Mouse (Mus musculus) liver, embryonic 11.5 days (tissue): ENCODE data around the gene Syne4. TPM values are rescaled to one million over a fixed set of nuclear protein-coding genes. Genes with fewer than 3 reads are reported as not detected.
A peak's percentile ranks its signal among the peaks of the same experiment; 100 is the strongest.

ENCODE experiments used
- ATAC-seq: fragments of 200-750 bp; cut with Nextera tagmentation; replicated peaks from 2 replicates; pipeline ENCODE4 v1.8.0; 2017; ENCODE audit warnings: moderate number of reproducible peaks, mild to moderate bottlenecking, moderate TSS enrichment, moderate library complexity; ENCODE audit not compliant: low FRiP score
- DNase-seq: peaks from one replicate; pipeline ENCODE4 v3.0.0-alpha.2; 2017; ENCODE audit warnings: low spot score
- H3K27ac ChIP-seq: fragments of 300-500 bp; sonication (generic); 2 replicates; pipeline ENCODE4 v1.5.1; 2014; ENCODE audit warnings: mild to moderate bottlenecking, low read depth, low read length, control low read depth
- H3K27me3 ChIP-seq: fragments of 300-500 bp; sonication (generic); replicated peaks from 2 replicates; pipeline ENCODE4 v1.6.1; 2014; ENCODE audit warnings: low read length, mixed read lengths; ENCODE audit not compliant: control insufficient read depth, insufficient read depth
- H3K36me3 ChIP-seq: fragments of 300-500 bp; sonication (generic); 2 replicates; pipeline ENCODE4 v1.6.1; 2014; ENCODE audit warnings: mild to moderate bottlenecking, low read length, moderate library complexity, mixed read lengths; ENCODE audit not compliant: control insufficient read depth, insufficient read depth
- H3K4me1 ChIP-seq: fragments of 300-500 bp; sonication (generic); replicated peaks from 2 replicates; pipeline ENCODE4 v1.6.1; 2014; ENCODE audit warnings: low read length, mixed read lengths; ENCODE audit not compliant: control insufficient read depth, insufficient read depth
- H3K4me2 ChIP-seq: fragments of 300-500 bp; sonication (generic); 2 replicates; pipeline ENCODE4 v1.6.1; 2014; ENCODE audit warnings: mild to moderate bottlenecking, control low read depth, moderate library complexity
- H3K4me3 ChIP-seq: fragments of 300-500 bp; sonication (generic); 2 replicates; pipeline ENCODE4 v1.5.1; 2014; ENCODE audit warnings: low read depth, low read length, control low read depth
- H3K9ac ChIP-seq: fragments of 300-500 bp; sonication (generic); 2 replicates; pipeline ENCODE4 v1.6.1; 2014; ENCODE audit warnings: low read depth, low read length, control low read depth
- H3K9me3 ChIP-seq: fragments of 300-500 bp; sonication (generic); 2 replicates; pipeline ENCODE4 v1.6.1; 2016; ENCODE audit warnings: low read length, inconsistent platforms, mixed read lengths; ENCODE audit not compliant: control insufficient read depth
- WGBS: fragments of 180-500 bp; shearing (Covaris S2); extraction: QIAGEN DNeasy Blood & Tissue Kit; methylation state at CpG from one replicate; pipeline ENCODE4 v1.1.7; 2014; 5-methylcytosine and 5-hydroxymethylcytosine counted together
- polyA plus RNA-seq: library from polyadenylated mRNA; unstranded; fragments of >200 nt; fragmentation: Nextera tagmentation; extraction: Ambion mirVana; gene quantifications from 2 replicates; pipeline ENCODE4 v1.2.1, GENCODE M21; 2014

Gene Syne4
- polyA plus RNA-seq, 1 experiment from 2014 or later: 28.9 TPM

DNA sequence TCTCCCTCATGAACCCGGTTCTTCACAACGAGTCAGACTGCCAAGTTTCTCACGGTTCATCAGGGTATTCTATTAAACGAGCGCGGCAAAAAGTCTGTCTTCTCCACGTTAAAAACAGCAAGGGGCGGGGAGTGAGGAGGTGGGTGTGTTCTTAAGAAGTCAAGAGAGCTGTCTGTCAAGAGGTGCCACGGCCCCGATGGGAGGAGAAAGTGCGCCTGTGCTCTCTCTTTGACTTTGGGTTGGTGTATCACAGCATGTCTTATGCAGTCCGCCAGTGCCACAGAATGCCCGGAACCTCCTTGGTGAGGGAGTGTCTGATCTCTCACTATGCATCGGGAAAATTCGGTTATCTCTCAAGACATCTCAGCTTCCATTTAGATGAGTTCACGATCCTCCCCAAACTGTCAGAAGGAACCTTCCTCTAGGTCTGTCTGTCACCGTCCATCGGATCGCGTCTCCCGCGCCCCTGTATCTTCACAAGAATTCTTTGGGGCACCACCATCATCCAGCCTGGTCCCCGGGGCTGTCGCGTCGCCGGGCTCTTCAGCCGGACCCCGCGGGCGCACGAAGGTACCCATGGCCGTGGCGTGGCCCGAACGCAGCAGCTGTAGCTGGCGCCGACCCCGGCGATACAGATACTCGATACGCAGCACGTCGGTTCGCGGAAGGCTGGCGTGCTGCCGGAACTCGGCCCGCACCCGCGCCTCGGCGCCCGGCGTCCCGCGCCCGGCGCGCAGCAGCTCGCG lies 7.1 kb downstream of the Syne4 start, which contains the start of gene E130208F15Rik:
E130208F15Rik (plus strand) TSS at position 202 of the 746 bp plus-strand sequence.
- WGBS: under 1% methylated on average over 63 of the region's 63 CpGs
- Histone ChIP-seq H3K27me3 (no peaks in the 10 kb centered on the region), H3K36me3 (no peaks in the 10 kb centered on the region), H3K4me3 (peak within 1 kb of the TSS; percentile 91), H3K9ac (peak within 1 kb of the TSS; percentile 87), H3K4me2 (peak within 1 kb of the TSS; percentile 97), H3K27ac (peak within 1 kb of the TSS; percentile 83), H3K9me3 (no peaks in the 10 kb centered on the region), H3K4me1 (peaks cover 17% of the 10 kb centered on the region)
- ATAC-seq (peak; percentile 82), DNase-seq (peak; percentile 78)

DNA sequence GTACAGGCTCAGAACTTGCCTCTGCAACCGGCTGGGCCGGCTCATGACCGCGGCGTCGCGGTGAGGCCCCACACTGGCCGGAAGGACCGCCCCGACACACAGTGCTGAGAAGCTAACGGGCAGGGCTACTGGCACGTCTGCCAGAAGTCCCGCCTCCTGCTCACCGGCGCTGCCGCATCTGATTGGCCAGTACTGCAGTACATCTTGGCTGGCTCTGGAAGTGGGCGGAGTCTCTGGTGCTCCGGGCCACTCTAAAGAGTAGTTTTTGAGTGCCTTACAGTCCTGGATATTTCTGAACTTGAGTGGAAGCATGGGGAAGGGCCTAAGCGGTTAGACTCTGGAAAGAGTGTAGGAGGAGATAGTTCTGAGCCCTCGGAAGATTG lies 7.7 kb downstream of the Syne4 start:
- peak overlapping the region; percentile 91 for H3K4me3 ChIP-seq
- ATAC-seq (peak; percentile 98), DNase-seq (peak; percentile 89)
- no peaks in the 10 kb centered on the region for H3K9me3 ChIP-seq
- peak overlapping the region; percentile 87 for H3K9ac ChIP-seq
- H3K27ac ChIP-seq: peak overlapping the region; percentile 83
- under 1% methylated on average over 20 of the region's 20 CpGs for WGBS
- peak overlapping the region; percentile 97 for H3K4me2 ChIP-seq
- H3K4me1 ChIP-seq: peaks cover 17% of the 10 kb centered on the region
- no peaks in the 10 kb centered on the region for H3K36me3 ChIP-seq
- H3K27me3 ChIP-seq: peaks cover 2% of the 10 kb centered on the region; the same call in 1 of the 2 replicates

DNA sequence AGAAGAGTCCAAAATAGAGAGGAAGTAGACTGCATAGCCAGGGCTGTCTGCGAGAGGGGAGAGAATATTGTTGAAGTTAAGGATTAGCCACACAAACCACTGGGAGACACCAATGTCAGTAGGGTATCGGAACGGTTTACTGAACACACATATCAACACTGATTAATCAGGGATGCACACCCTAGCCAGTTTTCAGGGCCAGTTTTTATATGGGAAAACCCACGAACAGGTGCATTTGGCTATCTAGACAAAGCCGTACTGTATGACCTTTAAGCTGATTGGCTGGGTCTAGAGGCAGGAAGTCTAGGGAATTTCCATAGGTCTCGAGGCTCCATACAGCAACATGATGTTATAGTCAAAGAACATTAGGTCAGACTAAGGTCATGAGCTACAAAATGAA lies 8.3 kb downstream of the Syne4 start:
- peak overlapping the region; percentile 87 for H3K9ac ChIP-seq
- WGBS: 27% methylated on average over 6 of the region's 6 CpGs
- peaks cover 17% of the 10 kb centered on the region for H3K4me1 ChIP-seq
- peak overlapping the region; percentile 97 for H3K4me2 ChIP-seq
- H3K4me3 ChIP-seq: peak overlapping the region; percentile 91
- no peaks in the 10 kb centered on the region for H3K9me3 ChIP-seq
- peak overlapping the region; percentile 83 for H3K27ac ChIP-seq
- no peak for DNase-seq
- no peaks in the 10 kb centered on the region for H3K36me3 ChIP-seq
- H3K27me3 ChIP-seq: peaks cover 3% of the 10 kb centered on the region; the same call in 1 of the 2 replicates
- ATAC-seq: no peak

DNA sequence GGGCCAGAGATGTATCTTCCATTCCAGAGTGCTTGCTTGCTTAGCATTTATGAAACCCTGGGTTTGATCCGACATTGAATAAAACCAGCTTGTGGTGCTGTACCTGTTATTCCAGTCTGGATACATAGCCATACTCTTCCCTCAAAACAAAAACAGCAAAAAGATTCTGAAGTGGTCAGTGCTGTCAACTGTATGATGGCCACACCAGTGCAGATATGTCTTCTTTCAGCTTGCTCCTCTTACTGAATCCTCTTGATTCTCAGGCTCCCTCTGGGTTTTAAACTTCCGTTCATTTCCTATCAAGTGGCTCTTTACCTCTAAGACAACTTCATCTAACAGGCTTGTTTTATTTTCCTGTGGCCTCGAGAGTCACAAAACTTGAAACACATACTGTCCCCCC lies 9.2 kb downstream of the Syne4 start, which contains the start of gene Sdhaf1:
Sdhaf1 (minus strand) TSS at position 101 of the 400 bp plus-strand sequence.
- no peaks in the 10 kb centered on the region for H3K36me3 ChIP-seq

DNA sequence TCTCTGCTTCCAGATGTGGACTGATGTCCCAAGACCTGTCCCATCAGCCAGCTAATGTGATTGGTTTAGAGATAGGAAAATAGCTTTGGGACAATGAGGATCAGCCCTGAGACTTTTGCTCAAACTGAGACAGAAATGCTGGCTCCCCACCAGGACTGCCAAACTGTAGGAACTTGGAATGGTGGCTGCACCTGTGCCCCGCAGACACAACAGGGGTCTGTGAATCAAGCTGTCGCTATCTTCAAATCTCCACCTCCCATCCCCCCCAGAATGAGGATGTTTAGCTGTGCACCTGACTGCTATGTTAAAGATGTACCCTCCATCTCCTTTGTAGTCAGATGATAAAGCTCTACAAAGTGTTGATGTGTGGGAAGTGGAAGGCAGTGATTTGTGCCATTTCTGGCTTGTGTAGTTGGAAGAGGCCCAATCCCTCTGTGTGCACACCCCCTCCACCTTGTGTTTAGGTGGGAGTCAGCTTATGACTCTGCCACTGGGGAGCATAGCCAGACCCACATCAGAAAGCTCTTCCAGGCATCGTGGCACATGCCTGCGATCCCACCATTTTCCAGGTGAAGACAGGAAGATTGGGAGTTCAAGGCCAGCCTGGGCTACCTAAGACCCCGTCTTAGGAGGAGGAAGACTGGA lies 9.8 kb downstream of the Syne4 start:
- no peak for ATAC-seq
- no peak overlapping the region for H3K4me3 ChIP-seq
- no peaks in the 10 kb centered on the region for H3K9me3 ChIP-seq
- no peak for DNase-seq
- peaks cover 3% of the 10 kb centered on the region; the same call in 1 of the 2 replicates for H3K27me3 ChIP-seq
- H3K36me3 ChIP-seq: no peaks in the 10 kb centered on the region
- no peak overlapping the region for H3K9ac ChIP-seq
- no peak overlapping the region for H3K4me2 ChIP-seq
- WGBS: 77% methylated on average over 5 of the region's 5 CpGs
- H3K4me1 ChIP-seq: peaks cover 17% of the 10 kb centered on the region
- no peak overlapping the region for H3K27ac ChIP-seq

More for the DNA sequence above, 9.2 kb downstream of the Syne4 start, which contains the start of gene Sdhaf1:
- ATAC-seq (no peak), DNase-seq (no peak)
- 73% methylated on average over 3 of the region's 3 CpGs for WGBS
- peak within 1 kb of the TSS; percentile 83 for H3K27ac ChIP-seq
- H3K4me2 ChIP-seq: peak within 1 kb of the TSS; percentile 97
- peak within 1 kb of the TSS; percentile 87 for H3K9ac ChIP-seq
- H3K27me3 ChIP-seq: peaks cover 3% of the 10 kb centered on the region; the same call in 1 of the 2 replicates
- peaks cover 17% of the 10 kb centered on the region for H3K4me1 ChIP-seq
- H3K4me3 ChIP-seq: peak within 1 kb of the TSS; percentile 91
- H3K9me3 ChIP-seq: no peaks in the 10 kb centered on the region

DNA sequence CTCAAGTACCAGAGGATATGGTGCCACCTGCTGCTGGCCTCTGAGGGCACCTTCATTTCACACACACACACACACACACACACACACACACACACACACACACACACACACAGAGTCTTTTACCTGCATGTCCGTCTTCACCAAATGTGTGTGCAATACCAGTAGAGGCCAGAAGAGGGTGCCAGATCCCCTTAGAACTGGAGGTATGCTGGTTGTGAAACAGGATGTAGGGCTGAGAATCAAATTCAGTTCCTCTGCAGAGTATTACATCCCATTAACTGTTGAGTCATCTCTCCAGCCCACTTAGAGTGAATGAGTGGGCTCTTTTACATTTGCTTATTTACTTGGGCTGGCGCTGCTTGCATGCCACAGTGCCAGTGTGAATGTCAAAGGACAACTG lies 10.8 kb downstream of the Syne4 start:
- Histone ChIP-seq H3K36me3 (no peaks in the 10 kb centered on the region), H3K4me1 (peaks cover 17% of the 10 kb centered on the region), H3K4me3 (no peak overlapping the region), H3K9ac (no peak overlapping the region), H3K27me3 (peaks cover 3% of the 10 kb centered on the region; the same call in 1 of the 2 replicates), H3K4me2 (no peak overlapping the region), H3K9me3 (no peaks in the 10 kb centered on the region), H3K27ac (no peak overlapping the region)
- peak; percentile 48 for DNase-seq
- 49% methylated on average over 2 of the region's 2 CpGs for WGBS
- no peak for ATAC-seq

DNA sequence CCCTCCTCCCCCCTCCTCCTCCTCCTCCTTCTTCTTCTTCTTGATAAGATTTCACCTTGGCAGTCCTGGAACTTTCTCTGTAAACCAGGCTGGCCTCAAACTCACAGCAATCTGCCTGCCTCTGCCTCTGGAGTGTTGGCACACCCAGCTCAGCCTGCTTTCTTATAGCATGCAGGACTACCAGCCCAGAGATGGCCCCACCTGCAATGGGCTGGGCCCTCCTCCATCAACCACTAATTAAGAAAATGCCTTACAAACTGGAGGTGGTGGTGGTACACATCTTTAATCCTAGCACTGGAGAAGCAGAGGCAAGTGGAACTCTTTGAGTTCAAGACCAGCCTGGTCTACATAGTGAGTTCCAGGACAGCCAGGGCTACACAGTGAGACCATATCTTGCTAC lies 11.8 kb downstream of the Syne4 start:
- H3K9ac ChIP-seq: no peak overlapping the region
- H3K36me3 ChIP-seq: no peaks in the 10 kb centered on the region
- ATAC-seq: no peak
- no peaks in the 10 kb centered on the region for H3K9me3 ChIP-seq
- H3K27me3 ChIP-seq: peaks cover 3% of the 10 kb centered on the region; the same call in 1 of the 2 replicates
- DNase-seq: no peak
- no peak overlapping the region for H3K4me2 ChIP-seq
- H3K27ac ChIP-seq: no peak overlapping the region
- no peak overlapping the region for H3K4me3 ChIP-seq
- H3K4me1 ChIP-seq: peaks cover 9% of the 10 kb centered on the region

DNA sequence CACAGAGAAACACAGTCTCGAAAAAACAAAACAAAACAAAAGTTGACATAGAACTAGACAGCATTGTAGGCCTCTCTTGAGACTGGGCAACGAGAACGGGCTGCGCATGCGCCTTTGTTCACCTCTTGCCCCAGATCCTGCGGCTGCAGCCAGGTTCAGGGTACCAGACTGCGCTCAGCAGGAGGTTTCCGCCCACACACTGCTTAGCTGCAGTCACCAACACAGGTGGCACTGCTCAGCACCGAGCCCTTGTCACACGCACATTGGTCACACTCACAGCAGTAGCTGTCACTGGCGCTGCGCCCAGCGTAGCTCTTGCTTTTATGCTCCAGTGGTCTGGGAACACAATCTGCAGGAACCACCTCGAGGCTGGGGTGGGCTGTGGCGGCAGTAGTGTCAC lies 12.5 kb downstream of the Syne4 start:
- H3K4me2 ChIP-seq: no peak overlapping the region
- H3K4me1 ChIP-seq: peaks cover 9% of the 10 kb centered on the region
- H3K27me3 ChIP-seq: peaks cover 3% of the 10 kb centered on the region; the same call in 1 of the 2 replicates
- H3K36me3 ChIP-seq: no peaks in the 10 kb centered on the region
- no peaks in the 10 kb centered on the region for H3K9me3 ChIP-seq
- WGBS: 59% methylated on average over 15 of the region's 15 CpGs
- ATAC-seq: no peak
- no peak for DNase-seq
- no peak overlapping the region for H3K9ac ChIP-seq
- H3K27ac ChIP-seq: no peak overlapping the region
- H3K4me3 ChIP-seq: no peak overlapping the region
